Mouse (Mus musculus) embryonic facial prominence, embryonic 11.5 days (tissue): ENCODE measurements at regions not wholly inside any gene's neighbourhood (a gene's known extent, or its start where the extent isn't known, plus 50 kb on each side); places are given as distances from the start of the nearest gene placed in this dataset.

ENCODE experiments used
- ATAC-seq: fragments of 200-750 bp; cut with Nextera tagmentation; replicated peaks from 2 replicates; pipeline ENCODE4 v1.8.0; 2017; ENCODE audit warnings: low read depth; ENCODE audit not compliant: insufficient number of reproducible peaks, low FRiP score, low TSS enrichment
- DNase-seq: peaks from one replicate; pipeline ENCODE4 v3.0.0-alpha.2; 2015; ENCODE audit warnings: low spot score
- H3K27ac ChIP-seq: fragments of 300-500 bp; sonication (generic); replicated peaks from 2 replicates; pipeline ENCODE4 v1.5.1; 2014; ENCODE audit warnings: mild to moderate bottlenecking, low read depth, low read length, control low read depth
- H3K27me3 ChIP-seq: fragments of 300-500 bp; sonication (generic); 2 replicates; pipeline ENCODE4 v1.6.1; 2014; ENCODE audit warnings: mild to moderate bottlenecking, low read length, moderate library complexity, mixed read lengths; ENCODE audit not compliant: control insufficient read depth, insufficient read depth
- H3K36me3 ChIP-seq: fragments of 300-500 bp; sonication (generic); replicated peaks from 2 replicates; pipeline ENCODE4 v1.6.1; 2014; ENCODE audit warnings: low read depth, mild to moderate bottlenecking, low read length, moderate library complexity, mixed read lengths; ENCODE audit not compliant: control insufficient read depth, insufficient read depth
- H3K4me1 ChIP-seq: fragments of 300-500 bp; sonication (generic); 2 replicates; pipeline ENCODE4 v1.6.1; 2014; ENCODE audit warnings: low read length, mixed read lengths; ENCODE audit not compliant: control insufficient read depth, insufficient read depth
- H3K4me2 ChIP-seq: fragments of 300-500 bp; sonication (generic); 2 replicates; pipeline ENCODE4 v1.6.1; 2014; ENCODE audit warnings: low read depth, mild to moderate bottlenecking, control low read depth, low read length, moderate library complexity
- H3K4me3 ChIP-seq: fragments of 300-500 bp; sonication (generic); 2 replicates; pipeline ENCODE4 v1.5.1; 2014; ENCODE audit warnings: low read depth, low read length, control low read depth
- H3K9ac ChIP-seq: fragments of 300-500 bp; sonication (generic); replicated peaks from 2 replicates; pipeline ENCODE4 v1.6.1; 2014; ENCODE audit warnings: mild to moderate bottlenecking, control low read depth, low read length
- H3K9me3 ChIP-seq: fragments of 300-500 bp; sonication (generic); replicated peaks from 2 replicates; pipeline ENCODE4 v1.6.1; 2016; ENCODE audit warnings: mild to moderate bottlenecking, low read length, inconsistent platforms, mixed read lengths; ENCODE audit not compliant: control insufficient read depth
- WGBS: fragments of 180-500 bp; shearing (Covaris S2); extraction: QIAGEN DNeasy Blood & Tissue Kit; methylation state at CpG from one replicate; pipeline ENCODE4 v1.1.7; 2014; 5-methylcytosine and 5-hydroxymethylcytosine counted together

DNA sequence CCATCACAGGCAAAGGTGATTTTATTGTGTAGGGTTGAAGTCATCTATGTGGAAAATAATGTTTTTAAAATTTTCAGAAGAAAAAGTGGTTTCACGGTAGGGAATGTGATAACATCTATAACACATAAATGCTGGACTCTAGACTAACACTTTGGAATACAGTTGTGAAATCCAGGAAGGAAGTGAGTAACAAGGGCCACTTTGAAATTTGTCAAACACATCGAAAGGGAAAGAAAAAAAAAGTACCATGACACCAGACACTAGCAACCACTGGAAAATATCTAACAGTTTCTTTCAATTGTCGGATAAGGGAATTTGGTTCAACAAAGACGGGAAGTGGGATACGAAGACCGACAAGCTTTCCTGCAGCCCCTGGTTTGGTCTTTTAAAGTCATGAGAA is 181.7 kb upstream of the Btg1 start:
- DNase-seq (no peak), ATAC-seq (no peak)
- H3K9me3 ChIP-seq: no peaks in the 10 kb centered on the region
- H3K4me2 ChIP-seq: no peak overlapping the region
- no peaks in the 10 kb centered on the region for H3K36me3 ChIP-seq
- no peak overlapping the region for H3K9ac ChIP-seq
- 83% methylated on average over 6 of the region's 6 CpGs for WGBS
- no peak overlapping the region for H3K4me3 ChIP-seq
- H3K4me1 ChIP-seq: no peaks in the 10 kb centered on the region
- no peaks in the 10 kb centered on the region for H3K27me3 ChIP-seq
- H3K27ac ChIP-seq: no peak overlapping the region

DNA sequence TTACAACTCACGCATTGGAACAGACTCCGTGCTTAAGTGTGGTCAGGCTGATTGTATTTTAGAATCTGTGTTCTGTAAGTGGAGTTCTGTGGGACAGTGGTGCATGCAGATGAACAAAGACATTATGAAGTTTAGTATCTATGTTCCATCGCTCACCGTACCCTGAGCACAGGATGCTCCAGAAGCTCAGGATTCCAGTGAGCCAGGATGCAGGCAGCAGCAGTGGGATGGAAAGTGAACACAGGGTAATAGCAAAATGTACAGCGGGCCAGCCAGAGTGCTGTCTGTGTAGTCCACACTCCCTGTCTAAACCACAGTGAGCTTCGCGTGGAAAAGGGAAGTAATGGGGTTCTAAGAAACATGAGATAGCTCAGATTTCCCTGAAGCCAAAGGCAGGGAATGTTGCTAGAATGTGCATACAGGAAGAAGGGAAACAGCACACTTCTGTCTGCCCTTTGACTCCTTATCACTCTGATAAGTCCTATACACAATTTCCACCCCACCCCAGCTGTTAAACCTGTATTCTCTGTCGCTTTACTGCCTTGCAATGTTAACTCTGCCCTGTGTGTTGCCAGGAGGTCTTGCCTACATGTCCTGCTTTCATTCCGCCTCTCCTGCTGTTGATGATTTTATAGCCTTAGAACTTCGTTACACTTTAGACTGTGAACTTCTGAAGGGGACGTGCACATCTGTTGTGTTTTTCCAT is 178.3 kb upstream of the Btg1 start:
- Histone ChIP-seq H3K27ac (no peak overlapping the region), H3K4me3 (no peak overlapping the region), H3K9me3 (no peaks in the 10 kb centered on the region), H3K36me3 (no peaks in the 10 kb centered on the region), H3K9ac (no peak overlapping the region), H3K4me2 (no peak overlapping the region), H3K27me3 (no peaks in the 10 kb centered on the region), H3K4me1 (no peaks in the 10 kb centered on the region)
- no peak for ATAC-seq
- WGBS: 86% methylated on average over 11 of the region's 11 CpGs
- no peak for DNase-seq

DNA sequence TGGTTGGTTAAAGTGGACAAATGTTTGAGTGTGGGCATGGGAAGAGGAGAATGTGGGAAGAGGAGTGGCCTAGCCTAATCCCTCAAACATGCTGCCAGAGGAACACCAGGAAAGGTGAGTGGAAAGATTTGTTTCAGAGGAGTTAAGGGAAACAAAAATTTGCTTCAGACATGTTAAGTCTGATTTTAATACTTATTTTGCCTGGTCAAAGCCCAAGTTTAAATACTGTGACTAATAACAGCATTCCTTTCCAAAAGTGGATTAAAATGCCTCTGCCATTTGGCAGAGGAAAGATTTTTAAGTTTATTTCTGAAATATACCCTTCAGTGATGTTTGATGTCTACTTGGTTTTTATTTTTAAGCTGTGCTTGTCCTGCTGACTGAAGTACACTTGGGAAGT is 174.6 kb upstream of the Btg1 start:
- Histone ChIP-seq H3K4me1 (no peaks in the 10 kb centered on the region), H3K27ac (no peak overlapping the region), H3K4me2 (no peak overlapping the region), H3K36me3 (no peaks in the 10 kb centered on the region), H3K4me3 (no peak overlapping the region), H3K27me3 (no peaks in the 10 kb centered on the region), H3K9me3 (no peaks in the 10 kb centered on the region), H3K9ac (no peak overlapping the region)
- ATAC-seq: no peak
- DNase-seq: no peak

DNA sequence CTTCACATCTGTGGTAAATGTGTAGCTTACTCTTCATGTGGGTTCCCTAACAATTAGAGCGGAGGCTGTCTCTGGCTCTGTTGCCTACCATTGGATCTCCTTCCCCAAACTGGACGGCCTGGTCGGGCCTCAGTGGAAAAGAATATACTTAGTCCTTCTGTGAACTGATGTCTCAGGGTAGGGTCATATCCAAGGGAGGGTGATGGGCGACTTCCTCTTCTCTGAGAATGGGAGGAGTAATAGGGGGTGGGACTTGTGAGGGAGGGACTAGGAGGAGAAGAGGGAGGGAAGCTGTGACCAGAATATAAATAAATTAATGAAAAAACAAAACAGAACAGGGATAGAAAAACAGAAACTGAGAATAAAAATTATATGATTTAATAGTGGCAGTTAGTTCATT is 166.5 kb upstream of the Btg1 start:
- Histone ChIP-seq H3K27ac (no peak overlapping the region), H3K9me3 (no peaks in the 10 kb centered on the region), H3K4me1 (no peaks in the 10 kb centered on the region), H3K4me3 (no peak overlapping the region), H3K36me3 (no peaks in the 10 kb centered on the region), H3K27me3 (no peaks in the 10 kb centered on the region), H3K4me2 (no peak overlapping the region), H3K9ac (no peak overlapping the region)
- DNase-seq: no peak
- no peak for ATAC-seq
- 86% methylated on average over 4 of the region's 4 CpGs for WGBS

DNA sequence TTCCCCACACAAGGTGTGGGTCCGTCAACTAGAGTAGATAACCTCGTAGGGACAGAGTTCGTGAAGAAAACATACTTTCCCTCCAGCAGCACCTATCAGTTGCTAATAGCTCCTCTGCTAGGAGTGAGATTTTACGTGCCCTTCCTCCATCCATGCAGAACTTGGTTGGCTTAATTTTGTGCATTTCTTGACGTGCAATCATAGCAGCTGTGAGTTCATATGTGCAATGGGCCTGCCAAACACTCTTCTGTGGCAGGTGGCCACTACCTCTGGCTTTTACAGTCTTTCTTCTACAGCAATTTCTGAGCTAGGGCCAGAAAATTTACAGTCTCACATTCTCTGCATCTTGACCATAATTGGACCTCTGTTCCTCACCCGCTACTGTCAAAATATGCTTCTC is 161.9 kb upstream of the Btg1 start:
- 90% methylated on average over 6 of the region's 6 CpGs for WGBS
- no peak for ATAC-seq
- H3K9me3 ChIP-seq: no peaks in the 10 kb centered on the region

DNA sequence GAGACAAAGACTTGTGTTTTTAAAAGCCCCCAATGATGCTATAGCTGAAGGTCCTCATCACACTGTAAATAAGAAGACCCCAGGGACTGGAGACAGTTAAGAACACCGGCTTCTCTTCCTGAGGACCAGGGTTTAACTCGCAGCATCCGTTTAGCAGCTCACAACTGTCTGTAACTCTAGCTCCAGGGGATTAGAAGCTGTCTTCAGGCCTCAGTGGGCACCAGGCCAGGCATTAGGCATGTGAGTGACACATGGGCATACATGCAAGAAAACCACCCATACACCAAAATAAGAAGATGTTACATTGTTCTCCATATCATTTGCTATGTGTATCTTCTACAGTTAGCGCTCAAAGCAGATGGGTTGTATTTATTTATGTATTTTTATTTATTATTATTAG is 158.3 kb upstream of the Btg1 start:
- 57% methylated on average over 4 of the region's 4 CpGs for WGBS
- H3K27ac ChIP-seq: no peak overlapping the region
- no peak for ATAC-seq
- no peaks in the 10 kb centered on the region for H3K4me1 ChIP-seq
- H3K4me2 ChIP-seq: no peak overlapping the region
- no peaks in the 10 kb centered on the region for H3K36me3 ChIP-seq
- no peak overlapping the region for H3K9ac ChIP-seq
- no peak for DNase-seq
- no peaks in the 10 kb centered on the region for H3K27me3 ChIP-seq
- H3K4me3 ChIP-seq: no peak overlapping the region
- no peaks in the 10 kb centered on the region for H3K9me3 ChIP-seq

More for the DNA sequence above, 161.9 kb upstream of the Btg1 start:
- no peak overlapping the region for H3K4me2 ChIP-seq
- no peak overlapping the region for H3K4me3 ChIP-seq
- H3K27me3 ChIP-seq: no peaks in the 10 kb centered on the region
- H3K27ac ChIP-seq: no peak overlapping the region
- H3K36me3 ChIP-seq: no peaks in the 10 kb centered on the region
- no peaks in the 10 kb centered on the region for H3K4me1 ChIP-seq
- H3K9ac ChIP-seq: no peak overlapping the region
- no peak for DNase-seq

DNA sequence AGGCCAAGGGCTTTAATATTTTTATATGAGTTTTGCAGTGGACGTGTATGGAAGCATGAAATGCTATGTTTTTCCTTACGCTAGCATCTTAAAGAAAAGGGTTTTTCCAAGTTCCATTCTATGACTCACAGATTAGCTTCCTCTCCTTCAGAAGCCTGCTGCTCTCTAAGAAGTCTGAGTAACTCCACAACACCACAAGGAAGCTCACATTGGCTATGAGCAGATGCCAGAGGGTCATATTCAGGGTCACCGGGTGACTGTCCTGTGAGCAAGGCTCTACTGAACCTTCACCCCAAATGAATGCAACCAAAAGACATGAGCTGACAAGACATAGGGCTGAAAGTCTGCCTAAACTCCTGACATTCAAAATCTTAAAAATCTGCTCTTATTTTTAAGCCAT is 157.6 kb upstream of the Btg1 start:
- Histone ChIP-seq H3K9ac (no peak overlapping the region), H3K9me3 (no peaks in the 10 kb centered on the region), H3K27ac (no peak overlapping the region), H3K4me2 (no peak overlapping the region), H3K36me3 (no peaks in the 10 kb centered on the region), H3K4me1 (no peaks in the 10 kb centered on the region), H3K4me3 (no peak overlapping the region), H3K27me3 (no peaks in the 10 kb centered on the region)
- WGBS: 83% methylated on average over 3 of the region's 3 CpGs
- ATAC-seq (no peak), DNase-seq (no peak)

DNA sequence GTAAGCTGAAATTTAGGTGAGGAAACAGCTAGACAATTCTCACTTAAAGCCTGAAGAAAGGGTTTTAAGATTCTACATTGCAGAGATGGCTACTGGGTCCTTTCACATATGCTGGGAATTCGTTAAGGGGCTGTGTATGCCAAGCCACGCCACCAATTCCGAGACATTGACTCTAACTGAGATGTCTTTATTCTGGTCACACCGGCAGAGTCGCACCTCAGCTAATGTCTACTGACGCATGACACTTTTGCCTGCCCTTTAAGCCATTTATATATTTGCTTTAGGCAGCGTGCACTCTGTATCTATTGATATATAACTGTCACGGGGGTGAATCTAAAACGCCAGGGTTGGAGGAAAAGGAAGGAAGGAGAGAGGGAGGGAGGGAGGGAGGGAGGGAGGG is 156.7 kb upstream of the Btg1 start:
- H3K4me2 ChIP-seq: no peak overlapping the region
- no peaks in the 10 kb centered on the region for H3K36me3 ChIP-seq
- no peak for DNase-seq
- 39% methylated on average over 9 of the region's 9 CpGs for WGBS
- H3K27me3 ChIP-seq: no peaks in the 10 kb centered on the region
- no peak for ATAC-seq
- no peaks in the 10 kb centered on the region for H3K4me1 ChIP-seq
- H3K27ac ChIP-seq: no peak overlapping the region
- no peak overlapping the region for H3K4me3 ChIP-seq
- no peak overlapping the region for H3K9ac ChIP-seq
- no peaks in the 10 kb centered on the region for H3K9me3 ChIP-seq
